Mouse (Mus musculus) skeletal muscle tissue, adult 2 months (tissue): ENCODE measurements around the gene Gm10184.
"Not testable (repeated sequence)": the region's sequence is repeated elsewhere in the genome, so short reads cannot be mapped to it uniquely, and the experiment has no call there.

Experiments used
- DNase-seq: peaks from one replicate; pipeline ENCODE4 v3.0.0-alpha.2; 2012; ENCODE audit warnings: low read depth, low spot score

The Gm10184 gene

DNA sequence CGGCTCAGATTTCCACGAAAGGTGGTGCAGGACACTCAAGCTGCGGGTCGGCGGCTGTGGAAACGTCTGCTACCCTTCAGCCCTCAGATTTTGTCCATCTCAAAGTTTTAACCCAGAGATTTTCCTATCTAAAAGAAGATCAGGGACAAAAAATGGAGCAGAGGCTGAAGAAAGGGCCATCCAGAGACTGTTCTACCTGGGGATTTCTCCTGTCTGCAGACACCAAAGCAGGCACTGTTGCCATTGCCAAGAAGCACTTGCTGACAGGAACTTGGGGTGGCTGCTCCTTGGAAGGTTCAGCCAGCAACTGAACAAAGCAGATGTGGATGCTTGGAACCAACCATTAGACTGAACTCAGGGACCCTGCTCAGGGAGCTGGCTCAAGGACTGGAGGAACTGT lies at the start of gene Gm10184:
Gene Gm10184 (minus strand): TSS at position 101 of the 400 bp plus-strand sequence.
- no peak for DNase-seq

DNA sequence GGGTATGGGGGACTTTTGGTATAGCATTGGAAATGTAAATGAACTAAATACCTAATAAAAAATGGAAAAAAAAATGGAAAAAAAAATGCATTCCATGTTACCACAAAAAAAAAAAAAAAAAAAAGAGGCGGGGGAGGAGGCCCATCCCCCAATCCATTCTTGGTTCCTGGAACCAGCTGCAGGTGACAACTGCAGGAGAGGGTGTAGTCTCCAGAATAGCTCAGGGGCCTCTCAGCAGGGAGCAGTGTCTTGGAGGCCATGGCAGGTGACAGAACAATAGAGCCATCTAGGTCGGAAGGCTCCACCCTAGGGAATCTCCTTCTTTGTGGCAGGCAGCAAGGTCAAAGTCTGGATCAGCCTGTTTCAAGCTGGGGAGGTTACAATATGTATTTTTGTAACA lies 23.7 kb upstream of the Gm10184 start:
- no peak for DNase-seq

DNA sequence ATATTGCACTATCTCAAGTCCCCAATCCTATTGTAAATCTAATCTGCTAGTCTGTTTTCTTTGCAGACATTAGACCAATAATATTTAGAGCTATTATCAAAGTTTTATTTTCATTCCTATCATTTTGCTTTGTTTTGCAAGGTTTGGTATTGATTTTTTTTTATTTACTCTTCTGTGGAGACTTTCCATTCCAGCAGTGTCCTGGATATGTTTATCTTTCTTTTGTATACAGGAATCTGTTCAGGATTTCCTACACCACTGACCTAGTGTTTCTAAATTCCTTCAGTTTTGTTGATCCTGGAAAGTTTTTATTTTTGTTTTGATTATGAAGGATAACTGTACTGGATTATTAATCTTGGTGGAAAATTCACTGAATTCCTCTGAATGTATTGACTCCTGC lies 2.6 kb downstream of the Gm10184 start:
- no peak for DNase-seq

DNA sequence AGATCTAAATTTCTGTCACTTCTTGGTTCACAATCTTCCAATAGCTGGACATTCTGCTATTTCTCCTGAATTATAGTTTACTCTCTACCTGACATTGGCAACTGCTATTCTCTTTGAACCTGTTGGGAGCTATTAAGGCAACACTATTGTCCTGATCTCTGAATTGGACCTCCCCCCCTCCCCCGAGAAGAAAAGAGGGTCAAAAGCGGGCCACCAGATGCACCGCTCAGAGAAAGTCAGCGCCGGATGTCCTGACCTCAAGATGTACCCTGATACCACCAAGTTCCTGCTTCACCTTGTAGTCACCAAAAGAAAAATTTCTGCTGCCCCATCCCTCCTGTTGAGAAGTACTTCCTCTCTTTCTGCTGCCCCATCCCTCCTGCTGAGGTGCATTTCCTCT lies 5.5 kb downstream of the Gm10184 start:
- DNase-seq = not testable (repeated sequence)

DNA sequence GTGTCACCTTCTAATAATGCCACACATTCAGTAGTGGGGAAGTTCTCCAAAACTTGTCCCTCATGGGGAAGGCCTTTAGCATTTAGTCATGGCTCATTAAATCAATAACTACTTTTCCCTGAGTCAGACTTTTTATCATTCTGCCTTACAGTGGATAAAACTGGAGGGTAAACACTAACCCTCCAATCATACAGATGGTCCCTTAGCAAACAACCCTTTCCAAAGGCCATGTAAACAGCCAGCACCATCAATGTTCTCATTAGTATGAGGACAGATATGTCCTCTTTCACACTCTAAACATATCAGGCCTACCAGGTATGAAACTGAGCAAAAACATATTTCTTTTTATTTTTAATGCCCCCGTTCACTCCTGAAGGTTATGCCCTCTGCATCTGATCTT lies 7.5 kb downstream of the Gm10184 start:
- DNase-seq = no peak

DNA sequence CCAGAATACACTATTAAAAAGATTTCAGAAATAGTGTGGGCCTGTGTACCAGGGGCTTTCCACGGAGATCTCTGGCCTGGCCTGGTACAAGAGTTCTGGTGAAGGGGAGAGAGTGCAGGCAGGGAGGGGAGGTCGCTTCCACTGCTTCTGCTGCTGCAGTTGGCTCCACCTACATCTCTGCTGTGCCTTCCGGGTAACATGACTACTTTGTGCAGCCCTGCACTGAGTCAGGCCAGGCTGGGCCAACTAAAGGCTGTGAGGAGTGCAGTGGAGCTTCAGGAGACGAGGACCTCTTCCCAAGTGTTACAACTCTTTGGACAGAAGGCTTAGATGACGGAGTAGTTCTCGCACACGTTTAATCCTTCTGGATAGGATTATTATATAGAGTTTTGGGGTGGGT lies 9.6 kb downstream of the Gm10184 start:
- no peak for DNase-seq

DNA sequence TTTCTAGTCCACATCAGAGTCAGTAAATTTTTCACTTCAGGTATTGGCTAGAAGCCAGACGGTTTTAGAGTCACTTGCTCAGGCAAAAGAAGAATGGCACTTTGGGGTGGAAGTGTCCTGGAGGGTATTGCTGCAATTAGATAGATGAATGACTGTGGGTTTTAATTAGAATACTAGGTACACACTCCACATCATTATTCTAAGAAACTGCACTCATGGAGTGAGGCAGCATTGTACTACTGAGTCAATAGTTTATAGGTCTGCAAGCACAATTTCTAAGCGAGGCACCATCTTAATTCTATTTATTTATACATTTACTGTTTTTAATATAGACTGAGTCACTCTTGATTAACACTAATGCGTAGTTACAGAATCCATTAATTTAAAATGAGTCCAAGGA lies 10.4 kb downstream of the Gm10184 start:
- DNase-seq = no peak

DNA sequence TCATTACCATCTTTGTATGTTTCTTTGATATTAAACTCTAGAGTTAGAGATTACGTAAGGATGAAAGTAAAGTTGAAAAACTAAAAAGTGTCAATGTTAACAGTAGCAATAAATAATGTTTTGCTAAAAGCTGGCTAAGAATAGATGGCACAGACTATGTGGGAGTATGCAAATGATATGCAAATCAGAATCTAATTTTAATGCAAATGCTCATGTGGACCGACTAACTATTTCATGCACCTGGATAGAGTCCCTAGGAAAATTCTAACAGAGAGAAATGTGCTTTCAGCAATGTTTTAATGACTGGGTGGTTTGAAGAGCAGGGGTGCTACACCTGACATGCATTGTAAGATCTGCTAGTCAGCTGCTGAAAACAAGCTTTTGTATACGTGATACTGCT lies 45.3 kb downstream of the Gm10184 start:
- DNase-seq = no peak
